Mouse (Mus musculus): ENCODE data around the gene Chn2. TPM values are rescaled to one million over a fixed set of nuclear protein-coding genes. Genes with fewer than 3 reads are reported as not detected.
A peak's percentile ranks its signal among the peaks of the same experiment; 100 is the strongest.

Gene Chn2
- total RNA-seq, 1 experiment from 2014 or later = 15.8 TPM

DNA sequence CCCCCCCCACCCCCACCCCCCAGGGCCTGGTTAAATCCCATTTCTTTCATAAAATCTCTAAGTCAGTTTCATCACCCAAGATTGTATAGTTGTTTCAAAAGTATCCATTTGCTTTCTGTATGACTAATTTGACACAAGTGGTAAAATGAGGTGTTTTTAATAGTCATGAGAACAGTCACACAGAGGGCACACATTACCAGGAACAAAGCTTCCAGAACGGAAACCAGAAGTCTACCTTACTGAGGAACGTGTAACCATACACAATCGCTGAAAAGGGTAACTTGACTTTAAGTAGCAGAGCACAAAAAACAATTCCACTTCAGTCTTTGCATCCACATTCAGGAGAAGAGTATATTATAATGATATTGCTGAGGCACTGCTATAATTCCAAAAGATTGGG, 53.6 kb downstream of the Chn2 start:
- no peak for ATAC-seq (replicated peaks in 1 of 2; ENCODE audit: insufficient read depth in 1 of 2, low FRiP score in 2 of 2, low TSS enrichment in 1 of 2, low read depth in 1 of 2, poor library complexity in 2 of 2, severe bottlenecking in 2 of 2)

DNA sequence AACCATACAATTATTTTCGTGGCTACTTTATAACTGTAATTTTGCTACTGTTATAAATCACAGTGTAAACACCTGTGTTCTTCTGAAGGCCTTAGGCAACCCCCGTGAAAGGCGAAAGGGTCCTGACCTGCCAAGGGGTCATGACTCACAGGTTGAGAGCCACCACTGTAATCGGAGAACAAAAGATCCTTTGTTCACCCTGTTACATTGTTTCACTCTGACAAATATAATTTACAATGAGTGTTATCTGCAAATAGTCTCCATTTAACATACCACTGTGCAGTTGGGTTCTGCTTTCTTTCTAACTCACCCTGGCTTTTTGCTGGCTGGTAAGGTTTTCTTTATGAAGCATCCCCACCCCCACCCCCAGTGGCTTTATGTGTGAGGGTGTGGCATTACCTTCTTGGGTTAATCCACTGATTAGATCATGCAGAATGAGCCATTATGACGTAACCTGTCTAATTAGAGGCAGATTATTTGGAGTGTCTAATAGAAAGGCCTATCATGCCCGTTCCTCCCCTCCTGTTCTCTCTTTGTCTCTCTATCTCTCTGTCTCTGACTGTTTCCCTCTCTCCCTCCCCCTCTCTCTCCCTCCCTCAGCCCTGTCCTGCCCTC, 56.9 kb downstream of the Chn2 start:
- ATAC-seq (replicated peaks in 1 of 2; ENCODE audit: insufficient read depth in 1 of 2, low FRiP score in 2 of 2, low TSS enrichment in 1 of 2, low read depth in 1 of 2, poor library complexity in 2 of 2, severe bottlenecking in 2 of 2) = no peak

GRCm38 (mm10) chr6:54096836-54097235, 57.5 kb downstream of the Chn2 start:
- ATAC-seq (replicated peaks in 1 of 2; ENCODE audit: insufficient read depth in 1 of 2, low FRiP score in 2 of 2, low TSS enrichment in 1 of 2, low read depth in 1 of 2, poor library complexity in 2 of 2, severe bottlenecking in 2 of 2) = no peak

- ATAC-seq (replicated peaks in 1 of 2; ENCODE audit: insufficient read depth in 1 of 2, low FRiP score in 2 of 2, low TSS enrichment in 1 of 2, low read depth in 1 of 2, poor library complexity in 2 of 2, severe bottlenecking in 2 of 2) = no peak
Measured at GRCm38 (mm10) chr6:54098339-54098738, 59.0 kb downstream of the Chn2 start.

GRCm38 (mm10) chr6:54099659-54100058, 60.3 kb downstream of the Chn2 start:
- no peak for ATAC-seq (replicated peaks in 1 of 2; ENCODE audit: insufficient read depth in 1 of 2, low FRiP score in 2 of 2, low TSS enrichment in 1 of 2, low read depth in 1 of 2, poor library complexity in 2 of 2, severe bottlenecking in 2 of 2)

- ATAC-seq (replicated peaks in 1 of 2; ENCODE audit: insufficient read depth in 1 of 2, low FRiP score in 2 of 2, low TSS enrichment in 1 of 2, low read depth in 1 of 2, poor library complexity in 2 of 2, severe bottlenecking in 2 of 2) = no peak
Measured at GRCm38 (mm10) chr6:54102210-54102609, 62.9 kb downstream of the Chn2 start.

DNA sequence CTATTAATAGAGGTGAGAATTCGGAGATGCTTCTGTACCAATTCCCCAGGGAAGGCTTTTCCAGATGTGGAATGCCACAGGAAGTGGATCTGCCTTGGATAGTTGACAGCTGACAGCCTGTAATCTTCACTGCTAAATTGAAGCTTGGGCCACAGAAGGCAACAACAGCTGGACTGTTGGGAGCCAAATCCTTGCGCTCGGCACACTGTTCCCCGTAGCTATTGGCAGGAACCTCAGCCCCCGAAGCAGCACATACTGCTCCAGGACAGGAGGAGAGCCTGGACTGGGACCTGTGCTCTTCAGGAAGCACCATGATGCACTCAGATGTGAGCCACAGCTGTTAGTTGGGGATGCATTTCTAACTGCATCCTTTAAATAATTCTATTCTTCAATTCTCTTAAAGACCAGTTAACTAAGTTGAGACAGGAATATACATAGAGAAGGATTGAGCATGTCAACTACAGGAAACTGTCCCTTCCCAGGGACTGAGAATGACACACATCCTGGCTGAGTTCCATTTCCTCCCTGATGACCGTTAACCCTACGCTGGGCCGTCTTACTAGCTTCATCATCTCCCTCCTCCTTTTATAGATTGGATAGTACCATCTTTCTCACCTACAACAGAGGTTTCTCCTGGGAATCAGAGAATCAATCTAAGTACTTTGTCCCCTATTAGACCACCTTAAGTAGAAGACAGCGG, 64.1 kb downstream of the Chn2 start:
- no peak for ATAC-seq (replicated peaks in 1 of 2; ENCODE audit: insufficient read depth in 1 of 2, low FRiP score in 2 of 2, low TSS enrichment in 1 of 2, low read depth in 1 of 2, poor library complexity in 2 of 2, severe bottlenecking in 2 of 2)

DNA sequence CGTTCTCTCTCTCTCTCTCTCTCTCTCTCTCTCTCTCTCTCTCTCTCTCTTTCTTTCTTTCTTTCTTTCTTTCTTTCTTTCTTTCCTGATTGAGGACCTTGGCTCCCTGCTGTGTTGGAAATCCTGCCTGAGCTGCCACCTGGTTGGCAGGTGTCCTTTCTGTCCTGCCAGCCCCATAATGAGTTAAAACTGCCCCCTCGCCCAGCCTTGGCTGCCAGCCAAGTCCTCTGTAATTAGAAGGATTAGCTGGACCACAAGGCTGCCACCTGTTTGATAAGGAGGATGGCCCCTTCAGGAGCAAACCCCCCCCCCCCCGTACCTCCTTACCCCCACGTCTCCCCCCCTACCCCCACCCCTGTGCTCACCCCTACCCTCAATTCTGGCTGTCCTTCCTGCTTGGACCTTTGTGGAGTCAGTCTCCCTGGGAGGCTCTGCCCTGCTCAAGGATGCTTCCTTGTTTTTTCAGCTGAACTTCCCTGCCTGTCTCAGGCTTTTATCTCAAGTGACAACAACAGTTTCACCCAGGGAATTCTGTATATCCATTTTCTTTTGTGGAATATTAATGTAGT, 72.1 kb downstream of the Chn2 start:
- ATAC-seq (replicated peaks in 1 of 2; ENCODE audit: insufficient read depth in 1 of 2, low FRiP score in 2 of 2, low TSS enrichment in 1 of 2, low read depth in 1 of 2, poor library complexity in 2 of 2, severe bottlenecking in 2 of 2) = no peak

- no peak for ATAC-seq (replicated peaks in 1 of 2; ENCODE audit: insufficient read depth in 1 of 2, low FRiP score in 2 of 2, low TSS enrichment in 1 of 2, low read depth in 1 of 2, poor library complexity in 2 of 2, severe bottlenecking in 2 of 2)
Measured at GRCm38 (mm10) chr6:54113338-54113737, 74.0 kb downstream of the Chn2 start.

- ATAC-seq (replicated peaks in 1 of 2; ENCODE audit: insufficient read depth in 1 of 2, low FRiP score in 2 of 2, low TSS enrichment in 1 of 2, low read depth in 1 of 2, poor library complexity in 2 of 2, severe bottlenecking in 2 of 2) = no peak
Measured at GRCm38 (mm10) chr6:54114412-54114811, 75.1 kb downstream of the Chn2 start.

GRCm38 (mm10) chr6:54116299-54116698, 76.9 kb downstream of the Chn2 start:
- peak; percentile 57 to 68 for ATAC-seq (replicated peaks in 1 of 2; ENCODE audit: insufficient read depth in 1 of 2, low FRiP score in 2 of 2, low TSS enrichment in 1 of 2, low read depth in 1 of 2, poor library complexity in 2 of 2, severe bottlenecking in 2 of 2)

DNA sequence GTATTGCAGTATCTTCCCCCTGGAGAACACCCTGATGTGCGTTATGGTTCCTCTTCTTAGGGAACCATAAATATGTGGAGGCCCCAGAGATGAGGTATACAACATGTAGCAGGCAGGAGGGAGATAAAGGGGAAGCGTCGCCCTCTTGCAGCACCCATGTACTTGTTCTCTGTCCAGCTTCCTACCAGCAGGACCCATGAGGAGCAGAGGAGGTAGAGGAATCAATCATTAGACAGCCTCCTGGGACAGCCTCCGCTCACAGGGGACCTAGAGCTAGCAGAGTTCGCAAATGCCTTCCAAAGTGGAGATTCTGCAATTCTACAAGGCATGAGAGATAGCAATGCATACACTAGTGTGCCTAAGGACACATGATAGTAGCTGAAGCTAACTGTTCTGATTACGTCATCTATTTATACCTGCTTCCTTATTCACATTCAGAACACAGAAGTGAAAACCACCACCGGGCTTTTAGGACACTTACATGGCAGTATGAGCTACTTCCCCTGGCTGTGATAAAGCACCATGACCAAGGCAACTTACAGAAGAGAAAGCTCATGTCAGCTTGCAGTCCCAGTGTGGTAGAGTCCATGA, 77.7 kb downstream of the Chn2 start:
- peak; percentile 50 to 72 for ATAC-seq (replicated peaks in 1 of 2; ENCODE audit: insufficient read depth in 1 of 2, low FRiP score in 2 of 2, low TSS enrichment in 1 of 2, low read depth in 1 of 2, poor library complexity in 2 of 2, severe bottlenecking in 2 of 2)

GRCm38 (mm10) chr6:54118395-54118794, 79.0 kb downstream of the Chn2 start:
- ATAC-seq (replicated peaks in 1 of 2; ENCODE audit: insufficient read depth in 1 of 2, low FRiP score in 2 of 2, low TSS enrichment in 1 of 2, low read depth in 1 of 2, poor library complexity in 2 of 2, severe bottlenecking in 2 of 2) = no peak

GRCm38 (mm10) chr6:54118897-54119296, 79.5 kb downstream of the Chn2 start:
- ATAC-seq (replicated peaks in 1 of 2; ENCODE audit: insufficient read depth in 1 of 2, low FRiP score in 2 of 2, low TSS enrichment in 1 of 2, low read depth in 1 of 2, poor library complexity in 2 of 2, severe bottlenecking in 2 of 2) = no peak

- ATAC-seq (replicated peaks in 1 of 2; ENCODE audit: insufficient read depth in 1 of 2, low FRiP score in 2 of 2, low TSS enrichment in 1 of 2, low read depth in 1 of 2, poor library complexity in 2 of 2, severe bottlenecking in 2 of 2) = no peak
Measured at GRCm38 (mm10) chr6:54119461-54119860, 80.1 kb downstream of the Chn2 start.

DNA sequence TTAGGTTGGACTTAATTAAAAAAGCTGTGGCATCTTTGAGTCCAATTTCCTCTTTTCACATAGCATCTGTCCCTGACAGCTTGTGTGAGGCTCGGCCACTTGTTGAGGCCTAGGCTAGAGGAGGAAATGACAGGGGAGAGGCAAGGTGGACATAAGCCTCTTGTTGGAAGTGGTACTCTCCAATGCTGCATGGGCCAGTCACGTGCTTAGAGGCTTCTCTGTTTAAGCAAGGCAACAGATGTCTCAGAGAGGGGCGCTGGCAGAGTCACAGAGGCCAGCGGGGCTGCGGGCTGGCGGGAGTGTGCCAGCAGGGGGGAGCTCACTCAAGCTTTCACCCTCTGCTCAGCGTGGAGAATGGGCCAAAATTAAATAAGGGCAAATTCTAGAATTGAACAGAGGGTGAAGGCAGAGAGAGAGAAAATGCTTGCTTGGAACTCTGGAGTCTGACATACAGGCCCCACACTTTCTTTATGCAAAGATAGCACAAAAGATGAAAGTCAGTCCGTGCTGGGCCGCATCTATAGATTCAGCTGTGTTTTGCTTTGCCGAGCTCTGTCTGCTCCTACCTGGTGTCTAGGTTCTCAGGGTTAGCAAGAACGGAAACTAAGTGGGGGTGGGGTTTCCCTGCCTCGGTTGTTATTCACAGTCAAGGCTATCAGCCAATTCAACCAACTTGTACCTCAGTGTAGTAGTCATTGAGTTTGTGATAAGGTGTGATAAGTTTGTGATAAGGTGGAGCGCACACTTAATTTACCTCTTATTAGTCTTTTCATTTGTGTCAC, 80.7 kb downstream of the Chn2 start:
- ATAC-seq (replicated peaks in 1 of 2; ENCODE audit: insufficient read depth in 1 of 2, low FRiP score in 2 of 2, low TSS enrichment in 1 of 2, low read depth in 1 of 2, poor library complexity in 2 of 2, severe bottlenecking in 2 of 2) = peak; percentile 39 to 51

- ATAC-seq (replicated peaks in 1 of 2; ENCODE audit: insufficient read depth in 1 of 2, low FRiP score in 2 of 2, low TSS enrichment in 1 of 2, low read depth in 1 of 2, poor library complexity in 2 of 2, severe bottlenecking in 2 of 2) = no peak
Measured at GRCm38 (mm10) chr6:54120889-54121288, 81.5 kb downstream of the Chn2 start.

DNA sequence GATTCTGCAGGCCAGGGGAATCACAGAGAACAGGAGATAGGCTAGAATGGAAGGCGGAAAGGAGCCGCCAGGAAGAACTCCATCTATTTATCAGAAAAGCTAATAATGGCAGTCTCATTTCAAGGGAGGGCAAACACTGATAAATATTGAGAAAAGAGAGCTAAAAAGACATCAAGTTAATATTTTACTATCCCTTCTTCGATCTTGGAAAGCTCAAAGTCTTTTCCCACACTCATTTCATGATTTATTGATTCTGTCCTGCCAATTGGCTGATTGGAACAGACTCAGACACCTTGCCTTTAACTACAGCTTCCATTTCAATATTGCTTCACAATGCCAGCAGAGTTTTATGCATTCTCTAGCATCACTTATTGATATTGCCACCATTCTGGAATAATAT, 85.2 kb downstream of the Chn2 start:
- ATAC-seq (replicated peaks in 1 of 2; ENCODE audit: insufficient read depth in 1 of 2, low FRiP score in 2 of 2, low TSS enrichment in 1 of 2, low read depth in 1 of 2, poor library complexity in 2 of 2, severe bottlenecking in 2 of 2) = no peak

Data from hematopoietic stem cell, adult 5-6 weeks (primary cell).